Mouse (Mus musculus) cortical plate, adult 2 months (tissue): ENCODE measurements at regions not wholly inside any gene's neighbourhood (a gene's known extent, or its start where the extent isn't known, plus 50 kb on each side); places are given as distances from the start of the nearest gene placed in this dataset.

Experiments
- CTCF ChIP-seq: fragments of 200-500 bp; IDR thresholded peaks from 2 replicates; pipeline ENCODE4 v1.5.1; 2011; ENCODE audit warnings: mild to moderate bottlenecking, control low read depth, low read length; ENCODE audit not compliant: insufficient read depth; ENCODE audit errors: extremely low read depth
- POLR2A ChIP-seq: fragments of 200-500 bp; IDR thresholded peaks from 2 replicates; pipeline ENCODE4 v1.6.1; 2011; ENCODE audit warnings: mild to moderate bottlenecking, low read length, control low read depth; ENCODE audit not compliant: insufficient read depth; ENCODE audit errors: extremely low read depth

DNA sequence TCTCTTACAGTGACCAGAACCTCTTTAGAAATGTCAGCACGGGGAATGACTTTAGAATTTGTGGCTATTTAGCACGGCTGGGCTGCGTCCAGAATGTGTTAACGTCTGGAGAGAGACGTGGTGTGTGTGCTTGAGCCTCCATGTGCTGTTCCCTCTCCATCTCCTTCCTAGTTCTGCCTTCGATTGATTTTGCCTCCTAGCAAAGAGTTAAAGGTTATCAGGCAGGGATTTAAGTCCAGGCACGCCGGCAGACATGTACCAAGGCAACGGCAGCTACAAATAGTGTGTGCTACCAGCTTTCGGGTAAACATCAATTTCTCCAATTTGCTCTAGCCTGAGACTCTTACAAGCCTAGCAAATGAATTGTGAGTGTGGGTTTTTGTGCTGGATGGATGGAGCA, 285.7 kb downstream of the Icos start:
- no peak for TF ChIP-seq CTCF
- no peak for TF ChIP-seq POLR2A
